Mouse (Mus musculus): ENCODE data around the gene Ascc3. TPM values are rescaled to one million over a fixed set of nuclear protein-coding genes. Genes with fewer than 3 reads are reported as not detected.

Ascc3 gene
- polyA plus RNA-seq, 1 experiment from 2014 or later, result 22.1 TPM

GRCm38 (mm10) chr10:50792840-50793239 is 200.4 kb downstream of the Ascc3 start:
- no peaks in the 10 kb centered on the region for H3K9me3 ChIP-seq (replicated peaks; ENCODE audit: control insufficient read depth, low read length)
- H3K4me1 ChIP-seq (ENCODE audit: control insufficient read depth, insufficient read depth, low read length), result no peaks in the 10 kb centered on the region
- H3K27ac ChIP-seq (ENCODE audit: low read length), result no peak overlapping the region
- H3K9ac ChIP-seq (ENCODE audit: low read length), result no peak overlapping the region
- H3K4me2 ChIP-seq (ENCODE audit: low read depth, low read length), result no peak overlapping the region
- H3K36me3 ChIP-seq (ENCODE audit: control insufficient read depth, insufficient read depth, low read length), result no peaks in the 10 kb centered on the region
- no peaks in the 10 kb centered on the region for H3K27me3 ChIP-seq (ENCODE audit: control insufficient read depth, insufficient read depth, low read length)
- 43% methylated on average over 5 of the region's 5 CpGs for WGBS
- ATAC-seq (ENCODE audit: insufficient read depth, low FRiP score), result no peak
- no peak overlapping the region for H3K4me3 ChIP-seq (replicated peaks; ENCODE audit: low read length)

- Histone ChIP-seq H3K36me3 (ENCODE audit: control insufficient read depth, insufficient read depth, low read length) (no peaks in the 10 kb centered on the region), H3K4me2 (ENCODE audit: low read depth, low read length) (no peak overlapping the region), H3K27ac (ENCODE audit: low read length) (no peak overlapping the region), H3K9ac (ENCODE audit: low read length) (no peak overlapping the region), H3K27me3 (ENCODE audit: control insufficient read depth, insufficient read depth, low read length) (no peaks in the 10 kb centered on the region), H3K4me1 (ENCODE audit: control insufficient read depth, insufficient read depth, low read length) (no peaks in the 10 kb centered on the region), H3K9me3 (replicated peaks; ENCODE audit: control insufficient read depth, low read length) (no peaks in the 10 kb centered on the region), H3K4me3 (replicated peaks; ENCODE audit: low read length) (no peak overlapping the region)
- no peak for ATAC-seq (ENCODE audit: insufficient read depth, low FRiP score)
- WGBS, result 53% methylated on average over 2 of the region's 2 CpGs
These were observed 209.1 kb downstream of the Ascc3 start for GRCm38 (mm10) chr10:50801594-50801993.

GRCm38 (mm10) chr10:50802380-50802779 is 209.9 kb downstream of the Ascc3 start:
- Histone ChIP-seq H3K9ac (ENCODE audit: low read length) (no peak overlapping the region), H3K4me1 (ENCODE audit: control insufficient read depth, insufficient read depth, low read length) (no peaks in the 10 kb centered on the region), H3K4me3 (replicated peaks; ENCODE audit: low read length) (no peak overlapping the region), H3K4me2 (ENCODE audit: low read depth, low read length) (no peak overlapping the region), H3K9me3 (replicated peaks; ENCODE audit: control insufficient read depth, low read length) (no peaks in the 10 kb centered on the region), H3K27me3 (ENCODE audit: control insufficient read depth, insufficient read depth, low read length) (no peaks in the 10 kb centered on the region), H3K27ac (ENCODE audit: low read length) (no peak overlapping the region), H3K36me3 (ENCODE audit: control insufficient read depth, insufficient read depth, low read length) (no peaks in the 10 kb centered on the region)
- no peak for ATAC-seq (ENCODE audit: insufficient read depth, low FRiP score)
- 66% methylated on average over 2 of the region's 2 CpGs for WGBS

GRCm38 (mm10) chr10:50806166-50806565 is 213.7 kb downstream of the Ascc3 start:
- no peaks in the 10 kb centered on the region for H3K9me3 ChIP-seq (replicated peaks; ENCODE audit: control insufficient read depth, low read length)
- no peak for ATAC-seq (ENCODE audit: insufficient read depth, low FRiP score)
- H3K36me3 ChIP-seq (ENCODE audit: control insufficient read depth, insufficient read depth, low read length), result no peaks in the 10 kb centered on the region
- 68% methylated on average over 2 of the region's 2 CpGs for WGBS
- no peak overlapping the region for H3K9ac ChIP-seq (ENCODE audit: low read length)
- no peak overlapping the region for H3K4me3 ChIP-seq (replicated peaks; ENCODE audit: low read length)
- no peaks in the 10 kb centered on the region for H3K27me3 ChIP-seq (ENCODE audit: control insufficient read depth, insufficient read depth, low read length)
- no peak overlapping the region for H3K4me2 ChIP-seq (ENCODE audit: low read depth, low read length)
- H3K4me1 ChIP-seq (ENCODE audit: control insufficient read depth, insufficient read depth, low read length), result no peaks in the 10 kb centered on the region
- no peak overlapping the region for H3K27ac ChIP-seq (ENCODE audit: low read length)

GRCm38 (mm10) chr10:50822363-50822762 is 229.9 kb downstream of the Ascc3 start:
- Histone ChIP-seq H3K4me2 (ENCODE audit: low read depth, low read length) (no peak overlapping the region), H3K27ac (ENCODE audit: low read length) (no peak overlapping the region), H3K9ac (ENCODE audit: low read length) (no peak overlapping the region), H3K4me1 (ENCODE audit: control insufficient read depth, insufficient read depth, low read length) (no peaks in the 10 kb centered on the region), H3K4me3 (replicated peaks; ENCODE audit: low read length) (no peak overlapping the region), H3K9me3 (replicated peaks; ENCODE audit: control insufficient read depth, low read length) (no peaks in the 10 kb centered on the region), H3K27me3 (ENCODE audit: control insufficient read depth, insufficient read depth, low read length) (no peaks in the 10 kb centered on the region), H3K36me3 (ENCODE audit: control insufficient read depth, insufficient read depth, low read length) (0 out of 2 replicates have a peak, but pooled peaks cover 4% of the 10 kb centered on the region)
- 83% methylated on average over 1 of the region's 1 CpGs for WGBS
- ATAC-seq (ENCODE audit: insufficient read depth, low FRiP score), result no peak

DNA sequence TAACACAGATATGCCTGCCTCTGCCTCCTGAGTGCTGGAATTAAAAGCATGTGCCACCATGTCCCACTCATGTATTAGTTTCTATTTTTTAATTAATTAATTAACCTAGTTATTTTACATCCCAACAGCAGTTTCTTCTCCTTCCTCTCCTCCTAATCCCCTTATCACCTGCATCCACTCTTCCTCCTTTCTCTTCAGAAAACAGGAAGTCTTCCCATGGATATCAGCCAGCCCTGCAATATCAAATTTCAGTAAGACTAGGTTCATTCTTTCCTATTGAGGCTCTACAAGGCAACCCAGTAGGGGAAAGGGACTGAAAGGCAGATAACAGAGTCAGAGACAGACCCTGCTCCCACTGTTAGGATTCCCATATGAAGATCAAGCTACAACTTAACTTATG is 234.4 kb downstream of the Ascc3 start:
- H3K4me3 ChIP-seq (replicated peaks; ENCODE audit: low read length), result no peak overlapping the region
- ATAC-seq (ENCODE audit: insufficient read depth, low FRiP score), result no peak
- H3K9me3 ChIP-seq (replicated peaks; ENCODE audit: control insufficient read depth, low read length), result no peaks in the 10 kb centered on the region
- H3K9ac ChIP-seq (ENCODE audit: low read length), result no peak overlapping the region
- H3K36me3 ChIP-seq (ENCODE audit: control insufficient read depth, insufficient read depth, low read length), result peaks cover 9% of the 10 kb centered on the region; the same call in 1 of the 2 replicates
- no peak overlapping the region for H3K4me2 ChIP-seq (ENCODE audit: low read depth, low read length)
- H3K27ac ChIP-seq (ENCODE audit: low read length), result no peak overlapping the region
- no peaks in the 10 kb centered on the region for H3K4me1 ChIP-seq (ENCODE audit: control insufficient read depth, insufficient read depth, low read length)
- no peaks in the 10 kb centered on the region for H3K27me3 ChIP-seq (ENCODE audit: control insufficient read depth, insufficient read depth, low read length)

DNA sequence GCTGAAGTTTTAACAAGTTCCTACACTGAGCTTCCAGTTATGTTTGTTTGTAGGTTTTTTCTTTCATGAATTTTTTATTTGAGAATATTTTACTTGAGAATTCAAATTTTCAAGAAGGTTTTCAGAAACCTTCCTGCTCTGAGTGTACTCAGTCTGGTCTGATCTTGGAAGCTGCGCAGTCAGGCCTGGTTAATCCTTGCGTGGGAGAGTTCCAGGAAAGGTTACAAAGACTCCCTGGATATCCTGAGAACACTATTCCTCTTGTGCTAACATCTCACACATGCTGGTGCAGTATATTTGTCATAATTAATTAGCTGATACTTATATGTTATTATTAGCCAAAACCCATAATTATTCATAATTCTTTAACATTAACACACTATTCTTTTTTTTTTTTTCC is 242.1 kb downstream of the Ascc3 start:
- Histone ChIP-seq H3K4me3 (replicated peaks; ENCODE audit: low read length) (no peak overlapping the region), H3K36me3 (ENCODE audit: control insufficient read depth, insufficient read depth, low read length) (peaks cover 5% of the 10 kb centered on the region; the same call in 1 of the 2 replicates), H3K27ac (ENCODE audit: low read length) (no peak overlapping the region), H3K9ac (ENCODE audit: low read length) (no peak overlapping the region), H3K4me2 (ENCODE audit: low read depth, low read length) (no peak overlapping the region), H3K27me3 (ENCODE audit: control insufficient read depth, insufficient read depth, low read length) (no peaks in the 10 kb centered on the region), H3K4me1 (ENCODE audit: control insufficient read depth, insufficient read depth, low read length) (no peaks in the 10 kb centered on the region), H3K9me3 (replicated peaks; ENCODE audit: control insufficient read depth, low read length) (no peaks in the 10 kb centered on the region)
- no peak for ATAC-seq (ENCODE audit: insufficient read depth, low FRiP score)
- 76% methylated on average over 2 of the region's 2 CpGs for WGBS

GRCm38 (mm10) chr10:50843363-50843762 is 250.9 kb downstream of the Ascc3 start:
- no peak overlapping the region for H3K4me3 ChIP-seq (replicated peaks; ENCODE audit: low read length)
- no peaks in the 10 kb centered on the region for H3K4me1 ChIP-seq (ENCODE audit: control insufficient read depth, insufficient read depth, low read length)
- no peak overlapping the region for H3K27ac ChIP-seq (ENCODE audit: low read length)
- no peak overlapping the region for H3K9ac ChIP-seq (ENCODE audit: low read length)
- no peaks in the 10 kb centered on the region for H3K9me3 ChIP-seq (replicated peaks; ENCODE audit: control insufficient read depth, low read length)
- no peaks in the 10 kb centered on the region for H3K27me3 ChIP-seq (ENCODE audit: control insufficient read depth, insufficient read depth, low read length)
- WGBS, result 91% methylated on average over 3 of the region's 3 CpGs
- H3K36me3 ChIP-seq (ENCODE audit: control insufficient read depth, insufficient read depth, low read length), result no peaks in the 10 kb centered on the region
- ATAC-seq (ENCODE audit: insufficient read depth, low FRiP score), result no peak
- H3K4me2 ChIP-seq (ENCODE audit: low read depth, low read length), result no peak overlapping the region

GRCm38 (mm10) chr10:50868202-50868601 is 275.7 kb downstream of the Ascc3 start:
- H3K27ac ChIP-seq (ENCODE audit: low read length), result no peak overlapping the region
- H3K36me3 ChIP-seq (ENCODE audit: control insufficient read depth, insufficient read depth, low read length), result no peaks in the 10 kb centered on the region
- H3K4me3 ChIP-seq (replicated peaks; ENCODE audit: low read length), result no peak overlapping the region
- no peaks in the 10 kb centered on the region for H3K9me3 ChIP-seq (replicated peaks; ENCODE audit: control insufficient read depth, low read length)
- 60% methylated on average over 4 of the region's 4 CpGs for WGBS
- no peaks in the 10 kb centered on the region for H3K27me3 ChIP-seq (ENCODE audit: control insufficient read depth, insufficient read depth, low read length)
- H3K4me1 ChIP-seq (ENCODE audit: control insufficient read depth, insufficient read depth, low read length), result no peaks in the 10 kb centered on the region
- no peak overlapping the region for H3K9ac ChIP-seq (ENCODE audit: low read length)
- no peak for ATAC-seq (ENCODE audit: insufficient read depth, low FRiP score)
- no peak overlapping the region for H3K4me2 ChIP-seq (ENCODE audit: low read depth, low read length)

DNA sequence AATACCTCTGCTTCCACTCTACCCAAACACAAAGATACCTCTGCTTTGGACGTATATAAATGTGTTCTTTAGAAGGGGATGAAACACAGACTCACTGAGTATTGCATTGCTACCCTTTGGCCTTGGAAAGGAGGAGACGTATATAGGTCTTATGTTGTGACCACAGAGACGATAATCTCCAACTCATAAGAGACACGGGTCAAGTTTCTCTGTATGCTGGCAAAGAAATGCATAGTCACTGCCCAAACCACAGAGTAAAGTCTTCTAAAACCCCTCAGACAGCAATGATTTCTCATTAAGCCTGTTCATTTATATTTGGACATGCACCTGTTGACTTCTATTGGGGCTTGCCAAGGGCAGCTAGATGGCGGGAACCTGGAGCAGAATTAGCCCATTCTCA is 284.5 kb downstream of the Ascc3 start:
- H3K27ac ChIP-seq (ENCODE audit: low read length), result no peak overlapping the region
- H3K9ac ChIP-seq (ENCODE audit: low read length), result no peak overlapping the region
- H3K9me3 ChIP-seq (replicated peaks; ENCODE audit: control insufficient read depth, low read length), result no peaks in the 10 kb centered on the region
- H3K4me3 ChIP-seq (replicated peaks; ENCODE audit: low read length), result no peak overlapping the region
- no peaks in the 10 kb centered on the region for H3K27me3 ChIP-seq (ENCODE audit: control insufficient read depth, insufficient read depth, low read length)
- no peaks in the 10 kb centered on the region for H3K4me1 ChIP-seq (ENCODE audit: control insufficient read depth, insufficient read depth, low read length)
- no peak for ATAC-seq (ENCODE audit: insufficient read depth, low FRiP score)
- H3K4me2 ChIP-seq (ENCODE audit: low read depth, low read length), result no peak overlapping the region
- WGBS, result 81% methylated on average over 5 of the region's 5 CpGs
- H3K36me3 ChIP-seq (ENCODE audit: control insufficient read depth, insufficient read depth, low read length), result no peaks in the 10 kb centered on the region

Data from stomach, embryonic 16.5 days (tissue).